Mouse (Mus musculus): ENCODE data around the gene Becn1. TPM values are rescaled to one million over a fixed set of nuclear protein-coding genes. Genes with fewer than 3 reads are reported as not detected.
A peak's percentile ranks its signal among the peaks of the same experiment; 100 is the strongest.

Becn1 gene
- polyA plus RNA-seq (2015; fragmentation: Nextera tagmentation; extraction: Ambion mirVana) = 162 and 166 TPM in 2 replicates

DNA sequence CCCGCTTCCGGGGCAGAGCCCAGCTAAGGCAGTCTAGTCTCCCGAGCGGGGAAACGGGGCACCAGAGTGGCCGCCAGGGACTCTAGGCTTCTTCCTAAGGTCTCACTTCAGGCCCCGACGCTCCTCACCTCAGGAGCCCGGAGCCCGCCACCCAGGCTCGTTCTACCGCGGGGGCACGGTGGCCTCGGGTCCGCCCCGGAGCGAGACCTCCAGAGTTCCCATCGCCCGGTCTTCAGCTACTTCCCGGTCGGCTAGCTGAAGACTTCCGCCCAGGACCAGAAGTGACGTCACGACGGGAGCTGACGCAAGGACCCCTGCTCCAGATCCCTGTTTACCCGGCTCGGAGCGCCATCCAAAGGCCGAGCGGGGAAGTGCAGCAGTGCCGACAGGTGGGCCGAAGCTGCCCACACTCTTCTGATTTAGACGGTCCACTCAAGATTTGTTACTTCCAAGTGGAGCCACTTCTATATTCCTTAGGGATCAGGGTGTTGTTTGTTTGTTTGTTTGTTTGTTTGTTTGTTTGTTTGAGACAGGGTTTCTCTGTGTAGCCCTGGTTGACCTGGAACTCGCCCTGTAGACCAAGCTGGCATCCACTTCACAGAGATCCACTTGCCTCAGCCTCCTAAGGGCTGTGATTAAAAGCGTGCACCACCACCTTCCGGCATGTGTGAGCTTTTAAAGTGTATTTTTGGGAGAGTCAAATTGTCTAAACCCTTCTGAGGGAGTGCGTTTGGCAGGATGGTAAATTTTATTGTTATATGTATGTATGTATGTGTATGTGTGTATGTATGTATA, at the start of gene Becn1:
TSS of gene Becn1 (minus strand) at position 283 of the 795 bp plus-strand sequence.
- 6% methylated on average over 39 of the region's 39 CpGs for WGBS
- Histone ChIP-seq H3K27me3 (peaks cover 6% of the 10 kb centered on the region; the same call in 1 of the 2 replicates), H3K4me2 (peak within 1 kb of the TSS; percentile 90), H3K4me3 (replicated peaks) (peak within 1 kb of the TSS; percentile 84), H3K4me1 (peaks cover 18% of the 10 kb centered on the region), H3K9me3 (replicated peaks) (no peaks in the 10 kb centered on the region), H3K36me3 (peaks cover 26% of the 10 kb centered on the region), H3K27ac (peak within 1 kb of the TSS; percentile 67), H3K9ac (peak within 1 kb of the TSS; percentile 83)
- ATAC-seq (replicated peaks; ENCODE audit: low FRiP score) = peak; percentile 95

DNA sequence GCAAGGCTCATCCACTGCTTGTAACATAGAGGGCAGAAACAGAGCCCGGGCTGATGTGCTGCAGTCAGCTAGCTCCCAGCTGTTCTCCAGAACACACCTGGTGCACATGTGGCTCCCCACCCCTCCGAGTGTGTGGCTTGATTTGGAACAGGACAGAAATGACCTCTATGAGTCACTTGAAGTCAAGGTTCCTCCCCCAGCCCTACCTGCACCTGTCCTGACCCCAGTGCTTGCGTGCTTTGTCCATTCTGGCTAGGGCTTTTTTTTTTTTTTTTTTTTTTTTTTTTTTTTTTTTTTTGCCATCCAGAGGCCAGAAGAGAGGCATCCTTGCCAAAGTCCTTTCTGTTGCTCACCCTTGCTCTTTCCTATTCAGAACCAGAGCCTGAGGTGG, 49.6 kb upstream of the Becn1 start:
- H3K4me3 ChIP-seq (replicated peaks) = no peak overlapping the region
- WGBS = 56% methylated on average over 3 of the region's 3 CpGs
- H3K36me3 ChIP-seq = no peaks in the 10 kb centered on the region
- H3K4me2 ChIP-seq = no peak overlapping the region
- no peaks in the 10 kb centered on the region for H3K27me3 ChIP-seq
- H3K27ac ChIP-seq = no peak overlapping the region
- H3K9ac ChIP-seq = no peak overlapping the region
- no peaks in the 10 kb centered on the region for H3K9me3 ChIP-seq (replicated peaks)
- peaks cover 6% of the 10 kb centered on the region; the same call in 1 of the 2 replicates for H3K4me1 ChIP-seq
- no peak for ATAC-seq (replicated peaks; ENCODE audit: low FRiP score)

DNA sequence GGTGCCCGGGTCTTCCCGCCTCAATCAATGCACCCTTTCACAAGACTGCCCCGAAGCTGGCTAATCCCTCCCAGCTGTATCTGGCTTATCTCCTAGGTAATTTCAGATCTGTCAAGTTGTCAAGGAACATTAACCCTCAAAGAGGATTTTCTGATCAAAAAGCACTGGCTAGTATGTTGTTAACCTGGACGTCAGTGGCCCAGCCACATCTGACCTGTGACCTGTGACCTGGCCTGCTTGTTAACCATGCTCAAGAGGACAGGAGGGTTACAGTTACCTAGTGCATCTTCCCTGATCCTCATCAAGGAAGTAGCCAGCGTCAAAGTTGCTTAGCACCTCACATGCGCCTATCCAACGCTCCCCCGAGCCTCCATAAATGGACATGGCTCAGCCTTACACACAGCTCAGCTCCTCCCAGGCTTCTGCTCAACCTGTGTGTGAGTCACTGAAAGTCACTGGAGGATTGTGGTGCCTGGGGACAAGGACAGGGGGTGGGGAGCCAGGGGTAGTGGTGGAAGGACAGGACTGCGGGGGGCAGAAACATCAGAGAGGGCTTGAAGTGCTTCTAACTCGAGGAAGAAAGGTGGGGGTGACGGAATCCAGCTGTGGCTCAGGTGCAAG, 49.1 kb upstream of the Becn1 start:
- no peak overlapping the region for H3K4me2 ChIP-seq
- WGBS = 49% methylated on average over 11 of the region's 11 CpGs
- no peak overlapping the region for H3K4me3 ChIP-seq (replicated peaks)
- H3K9ac ChIP-seq = no peak overlapping the region
- no peaks in the 10 kb centered on the region for H3K36me3 ChIP-seq
- H3K27me3 ChIP-seq = no peaks in the 10 kb centered on the region
- H3K27ac ChIP-seq = no peak overlapping the region
- H3K9me3 ChIP-seq (replicated peaks) = no peaks in the 10 kb centered on the region
- no peak for ATAC-seq (replicated peaks; ENCODE audit: low FRiP score)
- H3K4me1 ChIP-seq = peaks cover 6% of the 10 kb centered on the region; the same call in 1 of the 2 replicates

DNA sequence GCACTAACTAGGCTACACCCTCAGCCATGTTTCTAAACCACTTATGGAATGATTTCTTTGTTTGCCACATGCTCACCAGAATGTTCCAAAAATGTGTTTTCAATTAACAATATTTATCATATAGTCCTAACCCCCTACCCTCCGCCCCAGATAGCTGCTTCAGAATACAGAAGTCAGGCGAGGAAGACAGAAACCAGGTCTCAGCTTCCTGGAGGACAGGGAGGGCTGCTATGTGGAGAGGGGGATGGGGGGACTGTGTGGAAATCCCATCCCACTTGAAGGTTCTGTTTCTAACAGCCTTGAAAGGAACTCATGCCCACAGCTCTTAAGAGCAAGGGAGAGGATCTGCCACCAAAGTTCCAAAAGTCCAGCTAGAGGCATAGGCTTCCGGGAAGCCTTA, 47.1 kb upstream of the Becn1 start:
- ATAC-seq (replicated peaks; ENCODE audit: low FRiP score) = no peak
- H3K36me3 ChIP-seq = no peaks in the 10 kb centered on the region
- no peaks in the 10 kb centered on the region for H3K9me3 ChIP-seq (replicated peaks)
- no peak overlapping the region for H3K9ac ChIP-seq
- no peak overlapping the region for H3K4me2 ChIP-seq
- no peaks in the 10 kb centered on the region for H3K27me3 ChIP-seq
- peaks cover 6% of the 10 kb centered on the region; the same call in 1 of the 2 replicates for H3K4me1 ChIP-seq
- no peak overlapping the region for H3K27ac ChIP-seq
- WGBS = 80% methylated on average over 3 of the region's 3 CpGs
- no peak overlapping the region for H3K4me3 ChIP-seq (replicated peaks)

DNA sequence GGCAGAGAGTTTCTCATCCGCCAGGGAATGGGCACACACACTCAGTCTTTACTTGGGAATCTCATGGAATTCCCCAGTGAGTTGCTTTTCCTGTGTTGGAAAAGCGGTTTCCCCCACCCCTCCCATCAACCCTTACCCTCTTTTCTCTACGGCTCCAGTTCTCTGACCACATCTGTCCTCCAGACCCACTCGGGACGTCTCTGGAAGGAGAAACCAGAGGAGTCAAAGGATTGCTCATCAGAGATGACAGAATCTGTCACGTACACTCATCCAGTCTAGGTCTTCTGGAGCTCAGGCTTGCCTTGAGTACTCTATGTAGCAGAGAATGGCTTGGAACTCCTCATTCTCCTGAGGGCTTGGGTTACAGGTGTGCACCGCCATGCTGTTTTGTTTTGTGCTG, 46.7 kb upstream of the Becn1 start:
- no peak overlapping the region for H3K4me3 ChIP-seq (replicated peaks)
- no peak overlapping the region for H3K4me2 ChIP-seq
- WGBS = 70% methylated on average over 7 of the region's 7 CpGs
- no peak overlapping the region for H3K27ac ChIP-seq
- no peaks in the 10 kb centered on the region for H3K9me3 ChIP-seq (replicated peaks)
- H3K4me1 ChIP-seq = peaks cover 6% of the 10 kb centered on the region; the same call in 1 of the 2 replicates
- no peak for ATAC-seq (replicated peaks; ENCODE audit: low FRiP score)
- H3K36me3 ChIP-seq = no peaks in the 10 kb centered on the region
- no peaks in the 10 kb centered on the region for H3K27me3 ChIP-seq
- H3K9ac ChIP-seq = no peak overlapping the region

DNA sequence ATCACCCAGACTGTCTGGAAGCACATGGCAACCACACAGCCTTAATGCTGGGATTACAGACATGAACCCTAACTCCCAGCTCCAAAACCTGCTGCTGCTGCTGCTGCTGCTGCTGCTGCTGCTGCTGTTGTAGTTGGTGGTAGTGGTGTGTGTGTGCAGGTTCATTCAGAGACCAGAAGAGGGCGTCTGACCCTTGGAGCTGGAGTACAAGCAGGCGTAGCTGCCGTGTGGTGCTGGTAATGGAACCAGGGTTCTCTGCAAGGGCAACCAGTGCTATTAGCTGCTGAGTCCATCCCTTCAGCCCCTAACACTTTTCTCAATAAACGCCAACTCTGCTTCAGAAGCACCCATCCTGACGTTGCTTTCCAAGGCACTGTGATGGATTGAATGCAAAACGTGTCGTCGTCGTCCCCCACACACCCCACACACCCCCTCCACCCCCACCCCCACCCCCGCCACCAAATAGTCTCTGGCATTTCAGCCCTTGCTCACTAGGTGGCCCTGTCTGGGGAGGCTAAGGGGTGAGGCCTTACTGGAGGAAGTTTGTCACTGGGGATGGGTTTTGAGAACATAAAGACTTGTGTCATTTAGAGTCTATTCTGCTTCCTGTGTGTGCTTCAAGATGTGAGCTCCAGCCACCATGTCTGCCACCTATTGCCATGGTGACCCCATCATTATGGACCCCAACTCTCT, 45.1 kb upstream of the Becn1 start:
- Histone ChIP-seq H3K27ac (no peak overlapping the region), H3K4me2 (no peak overlapping the region), H3K9me3 (replicated peaks) (no peaks in the 10 kb centered on the region), H3K4me1 (peaks cover 6% of the 10 kb centered on the region; the same call in 1 of the 2 replicates), H3K36me3 (no peaks in the 10 kb centered on the region), H3K4me3 (replicated peaks) (no peak overlapping the region), H3K9ac (no peak overlapping the region), H3K27me3 (no peaks in the 10 kb centered on the region)
- no peak for ATAC-seq (replicated peaks; ENCODE audit: low FRiP score)
- WGBS = 74% methylated on average over 10 of the region's 10 CpGs

DNA sequence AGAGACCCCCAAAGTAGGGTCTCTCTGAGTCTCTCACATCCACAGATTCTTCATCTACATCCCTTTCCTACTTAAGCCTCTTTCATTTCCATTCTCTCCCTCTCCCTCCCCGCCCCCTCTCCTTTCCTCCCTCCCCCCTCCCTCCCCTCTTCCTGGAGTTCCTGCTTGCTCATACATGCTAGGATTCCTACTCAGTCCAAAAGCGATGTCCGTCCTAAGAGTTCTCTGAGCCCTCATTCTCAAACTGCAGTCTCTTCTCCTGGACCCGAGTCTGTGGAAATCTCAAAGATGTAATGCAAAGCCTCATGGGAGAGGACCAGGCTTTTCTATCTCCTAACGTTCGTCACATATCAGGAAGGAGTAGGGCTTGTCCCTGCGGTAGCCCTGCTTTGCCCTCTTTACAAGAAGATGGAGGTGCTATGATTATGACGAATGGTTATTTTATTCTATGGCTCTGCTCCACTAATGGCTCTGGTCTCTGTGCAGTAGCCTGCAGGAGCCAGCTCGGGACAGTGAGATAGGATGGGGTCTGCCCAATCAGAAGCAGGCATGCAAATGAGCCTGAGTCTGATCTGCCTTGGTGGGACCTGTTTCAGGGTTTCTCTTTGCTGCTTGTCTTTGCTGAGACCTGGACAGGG, 36.2 kb upstream of the Becn1 start:
- 0% methylated on average over 9 of the region's 9 CpGs for WGBS
- Histone ChIP-seq H3K27me3 (no peaks in the 10 kb centered on the region), H3K27ac (peak overlapping the region; percentile 79), H3K9me3 (replicated peaks) (no peaks in the 10 kb centered on the region), H3K4me2 (peak overlapping the region; percentile 65), H3K4me3 (replicated peaks) (peak overlapping the region; percentile 39), H3K4me1 (peaks cover 29% of the 10 kb centered on the region), H3K36me3 (no peaks in the 10 kb centered on the region), H3K9ac (0 out of 2 replicates have a peak overlapping the region, but pooled peaks have one; percentile 33)
- peak; percentile 90 for ATAC-seq (replicated peaks; ENCODE audit: low FRiP score)

DNA sequence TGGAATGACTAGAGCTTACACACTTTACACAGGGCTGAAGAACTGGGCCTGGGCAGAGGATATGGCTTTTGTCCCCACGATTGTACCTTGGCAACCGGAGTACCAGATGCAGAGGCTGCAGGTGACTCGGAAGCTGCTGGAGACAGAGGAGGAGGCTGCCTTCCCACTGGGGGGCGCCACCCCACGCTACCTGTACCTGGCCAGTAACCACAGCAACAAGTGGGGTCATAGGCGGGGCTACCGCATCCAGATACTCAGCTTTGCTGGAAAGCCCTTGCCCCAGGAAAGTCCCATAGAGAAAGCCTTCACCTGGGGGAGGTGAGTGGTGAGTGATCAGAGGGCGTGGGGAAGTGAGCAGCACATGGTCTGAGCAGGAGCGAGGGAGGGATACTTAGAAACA, 33.6 kb upstream of the Becn1 start:
- no peak overlapping the region for H3K4me3 ChIP-seq (replicated peaks)
- peaks cover 30% of the 10 kb centered on the region for H3K4me1 ChIP-seq
- no peaks in the 10 kb centered on the region for H3K27me3 ChIP-seq
- H3K9me3 ChIP-seq (replicated peaks) = no peaks in the 10 kb centered on the region
- no peak for ATAC-seq (replicated peaks; ENCODE audit: low FRiP score)
- H3K9ac ChIP-seq = no peak overlapping the region
- no peak overlapping the region for H3K4me2 ChIP-seq
- 83% methylated on average over 9 of the region's 9 CpGs for WGBS
- no peaks in the 10 kb centered on the region for H3K36me3 ChIP-seq
- no peak overlapping the region for H3K27ac ChIP-seq

DNA sequence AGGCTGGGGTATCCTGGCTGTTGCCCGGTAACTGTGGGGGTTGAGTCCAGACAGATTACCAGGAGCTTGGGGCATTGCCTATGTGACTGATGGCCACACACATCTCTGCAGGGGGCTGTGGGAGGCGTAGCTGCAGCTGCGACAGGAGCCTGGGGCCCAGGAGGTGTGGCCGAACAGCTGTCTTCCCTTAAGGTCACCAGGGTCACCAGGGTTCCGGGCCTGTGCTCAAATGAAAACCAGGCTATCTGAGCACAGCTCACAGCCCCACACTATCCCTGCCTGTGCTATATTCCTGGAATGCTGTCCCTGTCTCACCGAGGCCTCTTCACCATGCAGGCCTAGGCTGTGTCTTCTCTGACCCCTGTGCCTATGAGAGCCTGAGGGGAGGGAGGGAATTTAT, 32.4 kb upstream of the Becn1 start:
- Histone ChIP-seq H3K27ac (no peak overlapping the region), H3K9ac (no peak overlapping the region), H3K4me2 (no peak overlapping the region), H3K4me3 (replicated peaks) (no peak overlapping the region), H3K9me3 (replicated peaks) (no peaks in the 10 kb centered on the region), H3K4me1 (peaks cover 32% of the 10 kb centered on the region), H3K27me3 (no peaks in the 10 kb centered on the region), H3K36me3 (no peaks in the 10 kb centered on the region)
- no peak for ATAC-seq (replicated peaks; ENCODE audit: low FRiP score)
- WGBS = 11% methylated on average over 6 of the region's 6 CpGs

DNA sequence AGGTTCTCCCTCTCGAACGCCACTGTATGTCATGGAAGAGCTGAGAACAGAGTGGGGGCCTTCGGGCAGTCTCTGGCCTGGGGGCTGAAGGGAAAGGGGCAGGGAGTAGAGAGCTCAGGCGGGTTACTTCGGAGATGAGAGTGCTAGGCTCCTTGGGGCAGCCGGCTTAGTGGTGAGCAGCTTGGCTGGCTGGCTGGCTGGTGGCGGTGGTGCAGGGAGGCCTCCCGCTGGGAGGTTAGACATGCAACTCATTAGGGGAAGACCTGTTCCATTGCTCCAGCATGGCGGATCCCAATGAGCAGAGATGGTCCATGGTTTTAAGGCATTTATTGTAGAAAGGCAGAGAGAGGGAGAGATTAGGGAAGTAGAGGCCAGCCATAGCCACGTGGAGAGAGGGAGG, 31.9 kb upstream of the Becn1 start:
- Histone ChIP-seq H3K27ac (no peak overlapping the region), H3K4me3 (replicated peaks) (no peak overlapping the region), H3K9me3 (replicated peaks) (no peaks in the 10 kb centered on the region), H3K36me3 (no peaks in the 10 kb centered on the region), H3K9ac (no peak overlapping the region), H3K4me2 (no peak overlapping the region), H3K27me3 (no peaks in the 10 kb centered on the region), H3K4me1 (peaks cover 32% of the 10 kb centered on the region)
- no peak for ATAC-seq (replicated peaks; ENCODE audit: low FRiP score)
- WGBS = 47% methylated on average over 10 of the region's 10 CpGs

DNA sequence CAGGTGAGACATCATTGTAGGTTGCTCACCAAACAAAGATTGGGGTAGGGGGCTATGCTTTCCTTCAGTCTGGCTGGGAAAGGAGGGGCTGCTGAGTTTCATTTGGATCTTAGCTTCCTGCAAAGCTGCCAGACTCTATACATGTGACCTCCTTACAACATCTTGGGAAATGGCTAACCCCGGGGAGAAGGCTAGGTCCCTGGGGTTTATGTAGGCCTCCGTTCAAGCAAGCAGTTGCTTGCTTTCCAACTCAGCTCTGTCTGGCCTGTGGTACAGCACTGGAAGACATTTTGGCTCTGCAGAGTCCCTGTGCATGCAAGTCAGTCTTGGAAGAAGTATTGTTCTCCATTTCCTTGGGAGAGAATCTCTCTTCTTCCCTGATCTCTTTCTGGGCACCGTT, 30.5 kb upstream of the Becn1 start:
- Histone ChIP-seq H3K9ac (no peak overlapping the region), H3K27me3 (no peaks in the 10 kb centered on the region), H3K4me1 (peaks cover 19% of the 10 kb centered on the region), H3K4me3 (replicated peaks) (no peak overlapping the region), H3K9me3 (replicated peaks) (no peaks in the 10 kb centered on the region), H3K36me3 (no peaks in the 10 kb centered on the region), H3K4me2 (no peak overlapping the region), H3K27ac (no peak overlapping the region)
- ATAC-seq (replicated peaks; ENCODE audit: low FRiP score) = no peak
- WGBS = 74% methylated on average over 3 of the region's 3 CpGs
